Mouse (Mus musculus): ENCODE data around the gene Tet3. TPM values are rescaled to one million over a fixed set of nuclear protein-coding genes. Genes with fewer than 3 reads are reported as not detected.

Tet3 gene
- polyA plus RNA-seq, 1 experiment from 2014 or later: 39.9 TPM

- peaks cover 35% of the 10 kb centered on the region for H3K4me1 ChIP-seq (ENCODE audit: control insufficient read depth, insufficient read depth, low read length)
- DNase-seq (ENCODE audit: low spot score, missing footprints): no peak
- H3K4me2 ChIP-seq: no peak overlapping the region
- ATAC-seq (ENCODE audit: low FRiP score): no peak
- H3K9me3 ChIP-seq (ENCODE audit: control insufficient read depth, low read length): no peaks in the 10 kb centered on the region
- WGBS: 69% methylated on average over 2 of the region's 2 CpGs
- no peaks in the 10 kb centered on the region for H3K36me3 ChIP-seq (ENCODE audit: control insufficient read depth, insufficient read depth, low read length)
- H3K27me3 ChIP-seq (ENCODE audit: control insufficient read depth, insufficient read depth, low read length): no peaks in the 10 kb centered on the region
- no peak overlapping the region for H3K9ac ChIP-seq (ENCODE audit: low read length)
- no peak overlapping the region for H3K27ac ChIP-seq (ENCODE audit: low read depth, low read length)
- H3K4me3 ChIP-seq (ENCODE audit: low read depth, low read length): no peak overlapping the region
Observed at GRCm38 (mm10) chr6:83445796-83446195, 13.1 kb downstream of the Tet3 start.

- ATAC-seq (ENCODE audit: low FRiP score) (no peak; the same call in 1 of the 2 replicates), DNase-seq (ENCODE audit: low spot score, missing footprints) (no peak)
- Histone ChIP-seq H3K9ac (ENCODE audit: low read length) (peak overlapping the region; percentile 30), H3K4me1 (ENCODE audit: control insufficient read depth, insufficient read depth, low read length) (peaks cover 53% of the 10 kb centered on the region), H3K27me3 (ENCODE audit: control insufficient read depth, insufficient read depth, low read length) (no peaks in the 10 kb centered on the region), H3K36me3 (ENCODE audit: control insufficient read depth, insufficient read depth, low read length) (no peaks in the 10 kb centered on the region), H3K27ac (ENCODE audit: low read depth, low read length) (no peak overlapping the region; the same call in 1 of the 2 replicates), H3K9me3 (ENCODE audit: control insufficient read depth, low read length) (no peaks in the 10 kb centered on the region), H3K4me2 (peak overlapping the region; percentile 18), H3K4me3 (ENCODE audit: low read depth, low read length) (no peak overlapping the region)
- 12% methylated on average over 13 of the region's 13 CpGs for WGBS
Observed at GRCm38 (mm10) chr6:83443441-83444340, 15.2 kb downstream of the Tet3 start.

- H3K27me3 ChIP-seq (ENCODE audit: control insufficient read depth, insufficient read depth, low read length): no peaks in the 10 kb centered on the region
- peak overlapping the region; percentile 22; the same call in 1 of the 2 replicates for H3K9ac ChIP-seq (ENCODE audit: low read length)
- no peak overlapping the region; the same call in 1 of the 2 replicates for H3K27ac ChIP-seq (ENCODE audit: low read depth, low read length)
- H3K36me3 ChIP-seq (ENCODE audit: control insufficient read depth, insufficient read depth, low read length): no peaks in the 10 kb centered on the region
- no peaks in the 10 kb centered on the region for H3K9me3 ChIP-seq (ENCODE audit: control insufficient read depth, low read length)
- peaks cover 64% of the 10 kb centered on the region for H3K4me1 ChIP-seq (ENCODE audit: control insufficient read depth, insufficient read depth, low read length)
- peak overlapping the region; percentile 70; the same call in 1 of the 2 replicates for H3K4me3 ChIP-seq (ENCODE audit: low read depth, low read length)
- ATAC-seq (ENCODE audit: low FRiP score): no peak
- peak overlapping the region; percentile 53 for H3K4me2 ChIP-seq
- 32% methylated on average over 3 of the region's 3 CpGs for WGBS
- DNase-seq (ENCODE audit: low spot score, missing footprints): no peak
Observed at GRCm38 (mm10) chr6:83442639-83443038, 16.2 kb downstream of the Tet3 start.

GRCm38 (mm10) chr6:83441259-83442061 is 17.4 kb downstream of the Tet3 start:
- 0% methylated on average over 39 of the region's 48 CpGs for WGBS
- peak; percentile 97 for DNase-seq (ENCODE audit: low spot score, missing footprints)
- peak overlapping the region; percentile 92 for H3K9ac ChIP-seq (ENCODE audit: low read length)
- H3K4me1 ChIP-seq (ENCODE audit: control insufficient read depth, insufficient read depth, low read length): peaks cover 72% of the 10 kb centered on the region
- H3K27me3 ChIP-seq (ENCODE audit: control insufficient read depth, insufficient read depth, low read length): no peaks in the 10 kb centered on the region
- H3K4me2 ChIP-seq: peak overlapping the region; percentile 53
- H3K9me3 ChIP-seq (ENCODE audit: control insufficient read depth, low read length): no peaks in the 10 kb centered on the region
- H3K27ac ChIP-seq (ENCODE audit: low read depth, low read length): peak overlapping the region; percentile 98
- no peaks in the 10 kb centered on the region for H3K36me3 ChIP-seq (ENCODE audit: control insufficient read depth, insufficient read depth, low read length)
- ATAC-seq (ENCODE audit: low FRiP score): peak; percentile 91
- H3K4me3 ChIP-seq (ENCODE audit: low read depth, low read length): peak overlapping the region; percentile 70

GRCm38 (mm10) chr6:83440510-83441258 is 18.2 kb downstream of the Tet3 start:
- peaks cover 77% of the 10 kb centered on the region for H3K4me1 ChIP-seq (ENCODE audit: control insufficient read depth, insufficient read depth, low read length)
- ATAC-seq (ENCODE audit: low FRiP score) (peak; percentile 69), DNase-seq (ENCODE audit: low spot score, missing footprints) (peak; percentile 97)
- H3K27ac ChIP-seq (ENCODE audit: low read depth, low read length): peak overlapping the region; percentile 98
- H3K4me3 ChIP-seq (ENCODE audit: low read depth, low read length): peak overlapping the region; percentile 70
- under 1% methylated on average over 26 of the region's 26 CpGs for WGBS
- H3K27me3 ChIP-seq (ENCODE audit: control insufficient read depth, insufficient read depth, low read length): no peaks in the 10 kb centered on the region
- H3K4me2 ChIP-seq: peak overlapping the region; percentile 53
- peak overlapping the region; percentile 92 for H3K9ac ChIP-seq (ENCODE audit: low read length)
- H3K36me3 ChIP-seq (ENCODE audit: control insufficient read depth, insufficient read depth, low read length): no peaks in the 10 kb centered on the region
- no peaks in the 10 kb centered on the region for H3K9me3 ChIP-seq (ENCODE audit: control insufficient read depth, low read length)

- Histone ChIP-seq H3K27ac (ENCODE audit: low read depth, low read length) (peak overlapping the region; percentile 98), H3K4me3 (ENCODE audit: low read depth, low read length) (peak overlapping the region; percentile 70), H3K36me3 (ENCODE audit: control insufficient read depth, insufficient read depth, low read length) (no peaks in the 10 kb centered on the region), H3K9ac (ENCODE audit: low read length) (peak overlapping the region; percentile 92), H3K4me2 (peak overlapping the region; percentile 53), H3K27me3 (ENCODE audit: control insufficient read depth, insufficient read depth, low read length) (no peaks in the 10 kb centered on the region), H3K4me1 (ENCODE audit: control insufficient read depth, insufficient read depth, low read length) (peaks cover 80% of the 10 kb centered on the region), H3K9me3 (ENCODE audit: control insufficient read depth, low read length) (no peaks in the 10 kb centered on the region)
- WGBS: 14% methylated on average over 3 of the region's 3 CpGs
- DNase-seq (ENCODE audit: low spot score, missing footprints) (no peak), ATAC-seq (ENCODE audit: low FRiP score) (no peak)
Observed at GRCm38 (mm10) chr6:83440197-83440509, 18.7 kb downstream of the Tet3 start.

- Histone ChIP-seq H3K9ac (ENCODE audit: low read length) (peak overlapping the region; percentile 92), H3K27ac (ENCODE audit: low read depth, low read length) (peak overlapping the region; percentile 20; the same call in 1 of the 2 replicates), H3K4me1 (ENCODE audit: control insufficient read depth, insufficient read depth, low read length) (peaks cover 84% of the 10 kb centered on the region), H3K9me3 (ENCODE audit: control insufficient read depth, low read length) (no peaks in the 10 kb centered on the region), H3K4me3 (ENCODE audit: low read depth, low read length) (peak overlapping the region; percentile 70), H3K36me3 (ENCODE audit: control insufficient read depth, insufficient read depth, low read length) (no peaks in the 10 kb centered on the region), H3K27me3 (ENCODE audit: control insufficient read depth, insufficient read depth, low read length) (no peaks in the 10 kb centered on the region), H3K4me2 (peak overlapping the region; percentile 53)
- ATAC-seq (ENCODE audit: low FRiP score): no peak
- 69% methylated on average over 5 of the region's 5 CpGs for WGBS
- DNase-seq (ENCODE audit: low spot score, missing footprints): no peak
Observed at GRCm38 (mm10) chr6:83439781-83440180, 19.1 kb downstream of the Tet3 start.

GRCm38 (mm10) chr6:83439119-83439767 is 19.6 kb downstream of the Tet3 start:
- Histone ChIP-seq H3K36me3 (ENCODE audit: control insufficient read depth, insufficient read depth, low read length) (no peaks in the 10 kb centered on the region), H3K9ac (ENCODE audit: low read length) (peak overlapping the region; percentile 92), H3K9me3 (ENCODE audit: control insufficient read depth, low read length) (no peaks in the 10 kb centered on the region), H3K4me3 (ENCODE audit: low read depth, low read length) (peak overlapping the region; percentile 70), H3K4me1 (ENCODE audit: control insufficient read depth, insufficient read depth, low read length) (peaks cover 81% of the 10 kb centered on the region), H3K27ac (ENCODE audit: low read depth, low read length) (peak overlapping the region; percentile 20; the same call in 1 of the 2 replicates), H3K4me2 (peak overlapping the region; percentile 53), H3K27me3 (ENCODE audit: control insufficient read depth, insufficient read depth, low read length) (no peaks in the 10 kb centered on the region)
- ATAC-seq (ENCODE audit: low FRiP score): no peak
- no peak for DNase-seq (ENCODE audit: low spot score, missing footprints)
- 76% methylated on average over 13 of the region's 13 CpGs for WGBS

Measured in midbrain, embryonic 11.5 days (tissue).